Mouse (Mus musculus) monocyte, adult 2 months (primary cell): ENCODE results near the gene Eif3l.

Experiments
- DNase-seq, 2 experiments: peaks; one replicate each; pipeline ENCODE4 v3.0.0; 2022; ENCODE audit warnings: low spot score in 2 of 2, low read depth in 1 of 2

Eif3l gene

GRCm38 (mm10) chr15:79123751-79124150 lies 48.8 kb downstream of the Eif3l start:
- DNase-seq = no peak

GRCm38 (mm10) chr15:79124331-79124875 lies 49.4 kb downstream of the Eif3l start:
- no peak for DNase-seq

GRCm38 (mm10) chr15:79126217-79126932 lies 51.4 kb downstream of the Eif3l start:
- DNase-seq = peak in 1 of 2 experiments; percentile 31

- no peak for DNase-seq
These were observed 52.1 kb downstream of the Eif3l start for GRCm38 (mm10) chr15:79127101-79127500.

- DNase-seq = no peak
These were observed 53.2 kb downstream of the Eif3l start for GRCm38 (mm10) chr15:79128208-79128607.

GRCm38 (mm10) chr15:79129311-79129710 lies 54.3 kb downstream of the Eif3l start:
- DNase-seq = no peak

GRCm38 (mm10) chr15:79130782-79131181 lies 55.8 kb downstream of the Eif3l start:
- no peak for DNase-seq

GRCm38 (mm10) chr15:79131442-79131841 lies 56.5 kb downstream of the Eif3l start:
- DNase-seq = no peak

- no peak for DNase-seq
These were observed 58.2 kb downstream of the Eif3l start for GRCm38 (mm10) chr15:79133191-79133661.

GRCm38 (mm10) chr15:79134496-79135270 lies 59.7 kb downstream of the Eif3l start:
- DNase-seq = no peak

GRCm38 (mm10) chr15:79135332-79135731 lies 60.4 kb downstream of the Eif3l start:
- DNase-seq = no peak

GRCm38 (mm10) chr15:79135783-79136575 lies 61.0 kb downstream of the Eif3l start:
- no peak for DNase-seq

GRCm38 (mm10) chr15:79139640-79140039 lies 64.7 kb downstream of the Eif3l start:
- no peak for DNase-seq

GRCm38 (mm10) chr15:79140866-79141565 lies 66.0 kb downstream of the Eif3l start, which contains the start of the genes Polr2f and 1700088E04Rik:
Polr2f (plus strand) TSS chr15:79141009.
1700088E04Rik (minus strand) TSS chr15:79141253.
- DNase-seq = peak; percentile 67 to 92

GRCm38 (mm10) chr15:79141566-79141917 lies 66.6 kb downstream of the Eif3l start:
- DNase-seq = no peak

- no peak for DNase-seq
These were observed 68.3 kb downstream of the Eif3l start for GRCm38 (mm10) chr15:79143316-79143715.
